Mouse (Mus musculus) embryonic facial prominence, embryonic 13.5 days (tissue): Measurements from ENCODE around the gene Agap3. TPM values are rescaled to one million over a fixed set of nuclear protein-coding genes. Genes with fewer than 3 reads are reported as not detected.
A peak's percentile ranks its signal among the peaks of the same experiment; 100 is the strongest.

Experiments
- ATAC-seq: fragments of 200-750 bp; cut with Nextera tagmentation; 2 replicates; pipeline ENCODE4 v1.8.0; 2017; ENCODE audit warnings: low read depth; ENCODE audit not compliant: insufficient number of reproducible peaks, insufficient read depth, low FRiP score, low TSS enrichment
- H3K27ac ChIP-seq: fragments of 300-500 bp; sonication (generic); 2 replicates; pipeline ENCODE4 v1.5.1; 2015; ENCODE audit warnings: moderate library complexity, mild to moderate bottlenecking, inconsistent platforms
- H3K27me3 ChIP-seq: fragments of 300-500 bp; sonication (generic); 2 replicates; pipeline ENCODE4 v1.6.1; 2015; ENCODE audit warnings: mild to moderate bottlenecking, inconsistent platforms
- H3K36me3 ChIP-seq: fragments of 300-500 bp; sonication (generic); 2 replicates; pipeline ENCODE4 v1.6.1; 2015; ENCODE audit warnings: mild to moderate bottlenecking, inconsistent platforms
- H3K4me1 ChIP-seq: fragments of 300-500 bp; sonication (generic); 2 replicates; pipeline ENCODE4 v1.6.1; 2015; ENCODE audit warnings: inconsistent platforms
- H3K4me2 ChIP-seq: fragments of 300-500 bp; sonication (generic); 2 replicates; pipeline ENCODE4 v1.6.1; 2015; ENCODE audit warnings: moderate library complexity, mild to moderate bottlenecking, inconsistent platforms
- H3K4me3 ChIP-seq: fragments of 300-500 bp; sonication (generic); 2 replicates; pipeline ENCODE4 v1.5.1; 2015; ENCODE audit warnings: mild to moderate bottlenecking, inconsistent platforms
- H3K9ac ChIP-seq: fragments of 300-500 bp; sonication (generic); 2 replicates; pipeline ENCODE4 v1.6.1; 2015; ENCODE audit warnings: mild to moderate bottlenecking, inconsistent platforms
- H3K9me3 ChIP-seq: fragments of 300-500 bp; sonication (generic); 2 replicates; pipeline ENCODE4 v1.6.1; 2016; ENCODE audit warnings: inconsistent platforms
- WGBS: fragments of 180-500 bp; shearing (Covaris S2); methylation state at CpG from one replicate; pipeline ENCODE4 v1.1.7; 2015; ENCODE audit warnings: mixed read lengths; 5-methylcytosine and 5-hydroxymethylcytosine counted together
- polyA plus RNA-seq: library from polyadenylated mRNA; unstranded; fragments of >200 nt; fragmentation: Nextera tagmentation; extraction: Ambion mirVana; gene quantifications from 2 replicates; pipeline ENCODE4 v1.2.1, GENCODE M21; 2015

Gene Agap3
- polyA plus RNA-seq, 1 experiment from 2014 or later: 31.5 TPM

DNA sequence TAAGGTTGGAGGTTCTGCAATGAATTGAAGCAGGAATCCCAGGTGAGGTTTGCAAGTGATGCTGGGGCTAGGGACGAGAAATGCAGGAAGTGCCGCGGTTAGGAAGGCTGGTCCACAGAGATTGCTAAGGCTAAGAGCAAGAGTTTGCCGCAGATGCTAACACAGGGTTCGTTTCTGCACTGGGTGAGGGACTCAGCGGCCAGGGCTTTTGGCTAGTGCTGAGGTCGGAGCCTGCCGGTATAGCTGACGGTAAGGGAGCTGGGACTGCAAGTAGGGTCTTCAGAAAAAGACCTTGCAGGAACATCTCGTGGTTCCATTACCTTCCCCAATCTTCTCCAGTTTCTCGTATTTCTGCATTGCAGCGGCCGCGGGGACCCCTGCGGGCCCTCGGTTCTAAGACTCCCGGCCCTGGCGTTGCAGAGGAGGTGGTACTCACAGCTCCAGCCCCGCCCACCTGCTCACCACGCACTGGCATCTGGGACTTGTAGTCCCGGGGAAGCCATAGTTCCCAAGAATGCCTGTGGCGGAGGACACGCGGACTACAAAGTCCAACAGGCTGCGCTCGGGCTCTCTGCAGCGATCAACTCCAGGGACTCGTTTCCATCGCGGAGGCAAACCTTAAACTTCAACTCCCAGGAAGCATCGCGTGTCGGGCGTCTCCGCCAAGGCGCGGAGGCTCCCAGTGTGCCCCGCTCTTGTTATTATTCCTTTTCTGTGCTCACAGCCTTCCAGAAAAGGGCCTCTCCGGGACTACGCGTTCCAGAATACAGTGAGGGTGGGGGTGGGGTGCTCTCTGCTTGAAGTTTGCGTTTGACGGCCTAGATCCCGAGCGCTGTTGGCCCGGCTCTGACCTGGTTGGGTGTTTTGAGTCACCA is 28.6 kb upstream of the Agap3 start, which contains the start of the genes Cdk5 and Slc4a2:
Gene Cdk5 (minus strand): TSS at position 402 of the 875 bp plus-strand sequence.
Gene Slc4a2 (plus strand): TSS at position 709 of the 875 bp plus-strand sequence.
- Histone ChIP-seq H3K27me3 (no peaks in the 10 kb centered on the region), H3K27ac (peak within 1 kb of the TSS; percentile 92), H3K4me1 (peaks cover 49% of the 10 kb centered on the region), H3K4me3 (peak within 1 kb of the TSS; percentile 71), H3K4me2 (peak within 1 kb of the TSS; percentile 85), H3K36me3 (peaks cover 36% of the 10 kb centered on the region), H3K9me3 (no peaks in the 10 kb centered on the region), H3K9ac (peak within 1 kb of the TSS; percentile 85)
- ATAC-seq: peak; percentile 89
- WGBS: 0% methylated on average over 46 of the region's 46 CpGs

DNA sequence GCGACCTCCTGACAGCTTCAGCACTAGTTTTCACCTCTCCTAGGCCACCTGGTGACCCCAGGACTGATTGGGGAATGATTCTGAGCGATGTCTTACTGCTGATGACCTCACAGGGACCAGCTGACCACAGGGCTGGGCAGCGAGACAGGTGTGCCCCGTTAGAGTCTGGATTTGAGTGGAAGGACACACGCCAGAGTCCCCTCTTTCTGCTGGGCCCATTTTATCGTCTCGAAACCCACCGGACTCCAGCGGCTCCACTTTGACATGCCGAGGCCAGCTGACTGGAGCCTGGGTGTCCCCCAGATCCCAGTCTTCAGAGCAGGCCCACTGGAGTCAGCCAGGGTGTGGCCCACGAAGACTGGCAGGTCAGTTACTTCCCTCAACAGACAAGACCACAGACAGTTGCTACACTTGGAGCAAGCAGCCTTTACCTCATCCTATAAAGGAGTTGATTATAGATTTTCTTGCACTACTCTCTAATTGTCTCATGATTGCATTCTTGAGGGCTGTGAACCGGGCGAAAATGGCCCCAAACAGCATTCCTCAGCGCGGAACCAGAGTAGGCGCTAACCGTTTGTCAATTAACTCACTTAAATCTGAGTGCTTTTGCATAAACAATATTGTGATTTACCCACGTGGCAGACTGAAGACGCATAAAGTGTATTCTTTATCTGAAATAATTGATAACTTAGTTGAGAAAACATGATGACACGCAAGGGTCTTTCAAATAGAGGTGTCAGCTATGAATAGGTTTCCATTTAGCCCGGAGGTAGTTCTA is 27.8 kb upstream of the Agap3 start:
- Histone ChIP-seq H3K9ac (peak overlapping the region; percentile 85), H3K4me2 (peak overlapping the region; percentile 85), H3K4me3 (peak overlapping the region; percentile 71), H3K27ac (peak overlapping the region; percentile 92), H3K4me1 (peaks cover 55% of the 10 kb centered on the region), H3K27me3 (no peaks in the 10 kb centered on the region), H3K36me3 (peaks cover 30% of the 10 kb centered on the region), H3K9me3 (no peaks in the 10 kb centered on the region)
- no peak for ATAC-seq
- 10% methylated on average over 21 of the region's 21 CpGs for WGBS

DNA sequence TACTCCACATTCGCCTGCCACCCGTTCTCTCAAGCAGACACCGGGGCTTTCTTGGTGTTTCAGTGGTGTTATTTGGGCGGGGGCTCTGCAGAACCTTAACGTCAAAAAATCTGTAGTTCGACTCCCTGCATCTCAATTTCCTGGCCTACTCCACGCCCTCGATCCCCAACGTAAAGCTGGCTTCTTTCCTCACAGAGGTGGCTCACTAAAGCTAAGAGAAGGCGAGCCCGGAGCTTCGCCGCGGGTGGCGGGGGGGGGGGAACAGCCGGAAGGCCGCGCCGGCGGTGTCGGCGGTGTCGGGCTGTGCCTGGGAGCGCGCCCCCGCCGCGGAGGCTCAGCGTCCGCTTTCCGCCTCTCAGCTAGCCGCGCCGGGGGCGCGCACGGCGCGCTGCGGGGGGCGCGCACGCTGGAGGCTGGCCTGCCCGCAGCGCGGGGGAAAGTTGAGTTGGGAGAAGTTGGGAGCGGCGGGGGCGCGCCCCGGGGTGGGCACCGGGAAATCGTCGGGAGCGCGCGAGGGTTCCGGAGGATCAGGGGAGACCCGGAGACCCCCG is 27.0 kb upstream of the Agap3 start:
- H3K9ac ChIP-seq: peak overlapping the region; percentile 85
- peaks cover 30% of the 10 kb centered on the region for H3K36me3 ChIP-seq
- no peaks in the 10 kb centered on the region for H3K27me3 ChIP-seq
- peak overlapping the region; percentile 85 for H3K4me2 ChIP-seq
- H3K4me1 ChIP-seq: peaks cover 52% of the 10 kb centered on the region
- H3K4me3 ChIP-seq: peak overlapping the region; percentile 71
- no peak for ATAC-seq
- H3K27ac ChIP-seq: peak overlapping the region; percentile 92
- no peaks in the 10 kb centered on the region for H3K9me3 ChIP-seq
- under 1% methylated on average over 56 of the region's 60 CpGs for WGBS

DNA sequence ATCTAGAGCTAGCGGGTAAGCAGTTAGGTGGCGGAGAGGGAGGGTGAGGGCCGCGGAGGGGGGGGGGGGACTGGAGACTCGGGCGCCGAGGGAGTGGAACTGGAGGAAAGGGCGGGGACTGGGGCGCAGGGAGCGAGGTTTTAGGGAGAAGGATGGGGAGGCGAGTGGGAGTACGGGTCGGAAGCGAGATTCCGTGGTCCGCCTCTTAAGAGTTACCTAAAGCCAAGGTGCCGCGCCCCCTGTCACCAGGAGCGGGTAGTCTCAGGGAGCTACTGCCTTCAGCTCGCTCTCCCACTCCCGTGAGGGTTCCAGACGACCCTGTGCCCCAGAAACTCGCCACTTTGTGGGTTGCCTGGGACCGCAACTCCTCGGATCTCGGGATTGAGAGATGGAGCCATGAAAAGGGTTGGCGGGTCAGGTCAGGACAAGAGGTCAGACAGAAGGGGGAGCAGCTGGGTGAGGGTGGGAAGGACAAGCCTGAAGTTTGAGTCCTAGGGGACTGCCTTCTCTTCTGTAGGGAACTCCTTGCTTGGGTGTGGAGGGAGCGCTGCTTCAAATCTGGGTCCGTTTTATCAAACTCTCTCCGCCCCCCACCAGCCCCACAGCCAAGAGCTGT is 26.4 kb upstream of the Agap3 start:
- no peaks in the 10 kb centered on the region for H3K27me3 ChIP-seq
- H3K9ac ChIP-seq: peak overlapping the region; percentile 85
- peak overlapping the region; percentile 71 for H3K4me3 ChIP-seq
- no peaks in the 10 kb centered on the region for H3K9me3 ChIP-seq
- under 1% methylated on average over 30 of the region's 30 CpGs for WGBS
- peak; percentile 27; the same call in 1 of the 2 replicates for ATAC-seq
- peaks cover 52% of the 10 kb centered on the region for H3K4me1 ChIP-seq
- H3K36me3 ChIP-seq: peaks cover 30% of the 10 kb centered on the region
- peak overlapping the region; percentile 92 for H3K27ac ChIP-seq
- peak overlapping the region; percentile 85 for H3K4me2 ChIP-seq

DNA sequence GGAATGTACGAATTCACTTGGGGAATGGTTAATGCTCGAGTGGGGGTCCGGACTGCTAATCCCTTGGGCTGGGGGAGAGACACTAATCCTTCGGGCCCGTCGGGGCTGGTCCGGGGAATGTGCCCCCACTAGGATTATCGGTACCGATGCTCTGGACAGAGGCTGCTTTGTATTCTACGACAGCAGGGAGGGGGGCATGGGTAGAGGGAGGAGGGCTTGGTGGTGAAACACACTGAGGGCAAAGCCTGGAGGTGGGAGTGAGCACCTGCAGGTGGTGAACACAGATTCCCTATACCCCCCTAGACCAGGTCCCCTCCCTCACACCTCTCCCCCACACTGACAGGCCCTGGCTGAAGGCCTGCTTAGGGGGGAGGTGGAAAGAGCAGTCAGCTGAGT is 25.9 kb upstream of the Agap3 start:
- Histone ChIP-seq H3K27me3 (no peaks in the 10 kb centered on the region), H3K4me2 (peak overlapping the region; percentile 85), H3K9me3 (no peaks in the 10 kb centered on the region), H3K4me1 (peaks cover 52% of the 10 kb centered on the region), H3K4me3 (peak overlapping the region; percentile 71), H3K27ac (peak overlapping the region; percentile 92), H3K36me3 (peaks cover 30% of the 10 kb centered on the region), H3K9ac (peak overlapping the region; percentile 85)
- no peak for ATAC-seq
- 2% methylated on average over 10 of the region's 10 CpGs for WGBS

DNA sequence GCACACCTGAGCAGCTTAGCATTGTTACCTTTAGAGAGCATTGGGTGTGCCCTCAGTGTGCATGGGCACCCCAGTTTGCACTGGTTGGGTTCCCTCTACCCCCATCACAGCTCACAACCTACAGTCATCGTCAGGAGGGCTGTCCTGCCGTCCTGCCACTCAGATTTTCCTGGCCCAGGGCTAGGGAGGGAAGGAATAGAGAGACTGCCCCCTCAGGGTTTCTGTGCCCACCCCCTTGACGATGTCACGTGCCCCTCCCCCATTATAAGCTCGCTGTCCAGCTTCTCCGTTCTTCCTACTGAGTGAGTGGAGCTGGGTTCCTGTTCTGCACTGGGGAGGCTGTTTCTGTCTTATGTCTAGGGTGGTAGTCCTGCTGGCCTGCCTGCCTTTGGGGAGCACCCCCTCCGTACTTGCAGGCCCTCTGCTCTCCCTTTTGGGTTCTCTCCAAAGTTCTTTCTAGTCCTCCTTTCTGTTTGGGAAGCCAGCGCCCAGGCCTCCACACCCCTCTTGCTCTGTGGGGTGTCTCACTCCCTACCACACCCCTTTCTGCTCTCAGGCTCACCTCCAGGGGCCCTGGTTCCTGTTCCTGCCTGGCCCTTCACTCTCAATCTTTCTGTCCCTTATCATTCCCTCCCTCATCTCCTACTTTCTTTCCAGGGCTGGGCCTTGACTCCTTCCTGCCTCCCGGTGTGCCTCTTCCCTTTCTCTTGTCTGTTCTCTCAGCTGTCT is 25.3 kb upstream of the Agap3 start:
- Histone ChIP-seq H3K9ac (peak overlapping the region; percentile 85), H3K27me3 (no peaks in the 10 kb centered on the region), H3K36me3 (peaks cover 30% of the 10 kb centered on the region), H3K9me3 (no peaks in the 10 kb centered on the region), H3K4me1 (peaks cover 52% of the 10 kb centered on the region), H3K4me3 (peak overlapping the region; percentile 71), H3K27ac (0 out of 2 replicates have a peak overlapping the region, but pooled peaks have one; percentile 44), H3K4me2 (peak overlapping the region; percentile 85)
- ATAC-seq: no peak
- 10% methylated on average over 9 of the region's 9 CpGs for WGBS

DNA sequence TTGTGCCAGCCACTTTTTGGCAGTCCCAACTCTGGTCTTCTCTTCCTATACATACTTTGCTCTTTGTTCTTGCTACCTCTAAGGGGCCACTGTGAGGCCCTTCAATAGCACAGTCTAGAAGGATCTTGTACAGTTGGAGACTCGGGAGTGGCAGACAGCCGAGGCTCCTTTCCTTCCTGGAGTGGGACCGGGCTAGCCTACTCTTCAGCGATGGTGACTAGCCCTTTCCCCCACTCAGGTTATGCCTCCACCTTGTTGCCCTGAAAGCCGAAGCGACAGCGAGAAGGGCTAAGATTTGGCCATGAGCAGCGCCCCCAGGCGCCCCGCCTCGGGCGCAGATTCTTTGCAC is 24.7 kb upstream of the Agap3 start:
- peak overlapping the region; percentile 71 for H3K4me3 ChIP-seq
- peak overlapping the region; percentile 85 for H3K4me2 ChIP-seq
- H3K36me3 ChIP-seq: peaks cover 33% of the 10 kb centered on the region
- no peak for ATAC-seq
- H3K9me3 ChIP-seq: no peaks in the 10 kb centered on the region
- H3K27ac ChIP-seq: 0 out of 2 replicates have a peak overlapping the region, but pooled peaks have one; percentile 44
- H3K9ac ChIP-seq: peak overlapping the region; percentile 85
- WGBS: 14% methylated on average over 12 of the region's 12 CpGs
- no peaks in the 10 kb centered on the region for H3K27me3 ChIP-seq
- peaks cover 50% of the 10 kb centered on the region for H3K4me1 ChIP-seq

DNA sequence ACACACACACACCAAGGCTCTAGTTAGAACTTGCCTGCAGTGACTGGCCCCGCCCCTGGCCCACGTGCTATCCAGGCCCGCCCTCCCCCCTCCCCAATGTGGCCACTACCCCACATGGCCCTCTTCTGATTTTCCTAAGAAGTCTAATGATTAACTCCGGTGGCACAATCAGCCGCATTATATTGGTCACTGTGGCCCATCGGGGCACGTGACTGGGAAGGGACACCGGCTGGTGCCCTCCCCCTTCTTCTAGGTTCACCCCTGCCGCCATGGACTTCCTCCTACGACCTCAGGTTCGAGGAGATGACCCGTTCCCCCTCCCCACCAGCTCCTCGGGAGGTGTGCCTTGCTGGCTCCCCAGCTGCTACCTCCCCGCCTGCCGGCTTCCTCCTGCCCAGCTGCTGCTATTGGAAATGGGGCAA is 24.0 kb upstream of the Agap3 start:
- H3K4me3 ChIP-seq: peak overlapping the region; percentile 19
- H3K27me3 ChIP-seq: no peaks in the 10 kb centered on the region
- H3K36me3 ChIP-seq: peaks cover 40% of the 10 kb centered on the region
- H3K9ac ChIP-seq: 0 out of 2 replicates have a peak overlapping the region, but pooled peaks have one; percentile 85
- peaks cover 42% of the 10 kb centered on the region for H3K4me1 ChIP-seq
- H3K4me2 ChIP-seq: peak overlapping the region; percentile 85
- H3K27ac ChIP-seq: peak overlapping the region; percentile 28; the same call in 1 of the 2 replicates
- H3K9me3 ChIP-seq: no peaks in the 10 kb centered on the region
- no peak for ATAC-seq
- WGBS: 8% methylated on average over 15 of the region's 15 CpGs

DNA sequence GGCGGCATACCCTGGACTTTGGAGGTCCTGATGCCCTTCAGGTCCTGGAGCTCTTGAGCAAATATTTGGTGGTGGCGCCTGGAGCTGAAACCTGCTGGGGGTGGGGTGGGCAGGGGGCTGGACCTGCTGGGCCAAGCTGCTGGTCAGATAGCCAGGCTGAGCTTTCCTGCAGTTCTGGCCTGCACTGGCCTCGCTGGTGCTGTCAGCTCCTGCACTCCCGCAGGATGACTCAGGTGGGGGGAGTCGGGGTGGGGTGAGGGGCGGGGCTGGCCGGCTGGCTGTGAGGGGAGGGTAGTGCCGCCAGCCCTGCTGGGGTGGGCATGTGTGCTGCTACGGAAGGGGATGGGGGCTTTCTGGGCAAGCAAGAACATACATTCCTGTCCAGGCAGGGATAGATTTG is 23.4 kb upstream of the Agap3 start:
- Histone ChIP-seq H3K4me2 (peak overlapping the region; percentile 85), H3K27ac (peak overlapping the region; percentile 28; the same call in 1 of the 2 replicates), H3K27me3 (no peaks in the 10 kb centered on the region), H3K36me3 (peaks cover 46% of the 10 kb centered on the region), H3K4me1 (peaks cover 41% of the 10 kb centered on the region), H3K4me3 (peak overlapping the region; percentile 19; the same call in 1 of the 2 replicates), H3K9me3 (no peaks in the 10 kb centered on the region), H3K9ac (no peak overlapping the region; the same call in 1 of the 2 replicates)
- no peak for ATAC-seq
- 18% methylated on average over 9 of the region's 9 CpGs for WGBS

DNA sequence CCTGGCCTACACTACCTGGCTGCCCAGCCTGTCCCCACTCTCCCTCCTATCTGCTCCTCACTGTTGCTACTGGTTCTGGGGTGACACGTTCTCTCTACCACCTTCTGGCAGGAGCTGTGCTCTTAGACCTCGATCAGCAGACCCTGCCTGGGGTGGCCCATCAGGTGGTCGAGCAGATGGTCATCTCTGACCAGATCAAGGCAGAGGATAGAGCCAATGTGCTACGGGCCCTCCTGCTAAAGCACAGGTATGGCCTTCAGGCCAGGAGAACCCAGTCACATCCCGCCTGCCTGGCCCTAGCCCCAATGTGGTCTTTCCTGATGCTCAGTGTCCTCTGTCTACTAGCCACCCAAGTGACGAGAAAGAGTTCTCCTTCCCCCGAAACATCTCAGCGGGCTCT is 18.0 kb upstream of the Agap3 start:
- 90% methylated on average over 8 of the region's 8 CpGs for WGBS
- H3K9me3 ChIP-seq: no peaks in the 10 kb centered on the region
- no peaks in the 10 kb centered on the region for H3K27me3 ChIP-seq
- no peak overlapping the region for H3K9ac ChIP-seq
- H3K36me3 ChIP-seq: peaks cover 91% of the 10 kb centered on the region
- no peak overlapping the region for H3K4me3 ChIP-seq
- no peak overlapping the region for H3K27ac ChIP-seq
- H3K4me1 ChIP-seq: peaks cover 2% of the 10 kb centered on the region; the same call in 1 of the 2 replicates
- no peak overlapping the region for H3K4me2 ChIP-seq
- no peak; the same call in 1 of the 2 replicates for ATAC-seq
